Comparison of ENCODE assay signal across 22 mouse cellular contexts in genomic region chr3:49806823-49807222, GRCm38 (mm10). TPM values are rescaled to one million over a fixed set of nuclear protein-coding genes. Genes with fewer than 3 reads are reported as not detected.
"Had no signal": no experiment of that assay in that cellular context is flagged by ENCODE, and none has a peak within 500 bp of the region (broad histone marks: within the 10 kb centered on the region; RNA-seq: fewer than 3 reads in every experiment).

No protein-coding gene starts in this region.

- ATAC-seq: hindbrain, embryonic 16.5 days; inflammation-experienced regulatory T-cells, adult 6 months; intestine, embryonic 15.5 days; liver, embryonic 12.5 days had no signal

- H3K4me3 ChIP-seq: gastrocnemius, adult 2 months; heart, embryonic 13.5 days; heart, embryonic 15.5 days; intestine, embryonic 15.5 days; layer of hippocampus, adult 2 months; left cerebral cortex, adult 2 months; limb, embryonic 13.5 days; limb, embryonic 15.5 days; liver, embryonic 12.5 days had no signal

- H3K9ac ChIP-seq: heart, embryonic 13.5 days; heart, embryonic 15.5 days; hindbrain, embryonic 14.5 days; intestine, embryonic 15.5 days; limb, embryonic 13.5 days; limb, embryonic 15.5 days; liver, embryonic 12.5 days; liver, embryonic 14.5 days had no signal

- H3K4me1 ChIP-seq: liver, embryonic 12.5 days had no signal

- H3K27me3 ChIP-seq: heart, embryonic 13.5 days; heart, embryonic 15.5 days; intestine, embryonic 15.5 days; limb, embryonic 13.5 days; limb, embryonic 15.5 days; liver, embryonic 12.5 days had no signal

- H3K9me3 ChIP-seq: heart, embryonic 13.5 days; heart, embryonic 15.5 days; intestine, embryonic 15.5 days; limb, embryonic 13.5 days; limb, embryonic 15.5 days; liver, embryonic 12.5 days had no signal

- H3K36me3 ChIP-seq: heart, embryonic 13.5 days; heart, embryonic 15.5 days; intestine, embryonic 15.5 days; limb, embryonic 13.5 days; limb, embryonic 15.5 days; liver, embryonic 12.5 days had no signal

- H3K4me2 ChIP-seq: heart, embryonic 11.5 days; heart, embryonic 13.5 days; heart, embryonic 15.5 days; hindbrain, embryonic 14.5 days; intestine, embryonic 15.5 days; limb, embryonic 13.5 days; limb, embryonic 15.5 days; liver, embryonic 12.5 days had no signal

- DNase-seq: gastrocnemius, adult 2 months; gastrocnemius, postnatal 10 days; gastrocnemius, postnatal 25 days; heart, adult 18-20 months; heart, postnatal 14 days; heart, postnatal 36 days; kidney, adult 11 months; kidney, postnatal 10 days; kidney, postnatal 25 days had no signal

- H3K27ac ChIP-seq: gastrocnemius, adult 2 months; heart, embryonic 15.5 days; hindbrain, embryonic 14.5 days; intestine, embryonic 15.5 days; layer of hippocampus, adult 2 months; left cerebral cortex, adult 2 months; liver, embryonic 12.5 days; liver, embryonic 14.5 days had no signal

RNA-seq across cellular contexts. Expression of gene Pcdh18, which starts 49.7 kb away (rescaled TPM):
- polyA plus RNA-seq: inflammation-experienced regulatory T-cells, adult 6 months had no signal
